Mouse (Mus musculus) heart, postnatal 25 days (tissue): ENCODE measurements at regions not wholly inside any gene's neighbourhood (a gene's known extent, or its start where the extent isn't known, plus 50 kb on each side); places are given as distances from the start of the nearest gene placed in this dataset.

ENCODE experiments used
- DNase-seq: peaks from one replicate; pipeline ENCODE4 v3.0.0; 2022; ENCODE audit warnings: low spot score
- intact Hi-C: fragments of 180-260 bp; cut with DNase I; formaldehyde crosslinking; loops from one replicate; pipeline ENCODE4 v1.15.1; 2025

DNA sequence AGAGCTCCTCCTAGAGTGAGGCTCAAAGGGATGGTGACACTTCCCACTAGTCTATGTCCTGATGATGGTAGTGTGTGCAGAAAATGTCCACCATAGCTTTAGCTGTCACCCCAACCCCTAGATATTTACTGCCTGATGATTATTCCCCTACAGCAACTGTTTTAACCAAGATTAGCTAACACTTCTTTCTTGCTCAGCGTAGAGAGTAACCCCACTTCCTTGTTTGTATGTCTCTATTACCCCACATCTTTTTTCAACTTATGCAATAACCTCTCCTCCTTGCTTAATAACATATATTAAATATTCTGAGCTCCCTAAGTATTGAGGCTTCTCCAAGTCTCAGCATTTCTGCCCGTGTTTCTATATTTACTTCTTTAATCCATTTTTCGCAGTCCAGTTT lies 404.2 kb upstream of the Cntn3 start:
- intact Hi-C loops = no loop called here
- DNase-seq = no peak

DNA sequence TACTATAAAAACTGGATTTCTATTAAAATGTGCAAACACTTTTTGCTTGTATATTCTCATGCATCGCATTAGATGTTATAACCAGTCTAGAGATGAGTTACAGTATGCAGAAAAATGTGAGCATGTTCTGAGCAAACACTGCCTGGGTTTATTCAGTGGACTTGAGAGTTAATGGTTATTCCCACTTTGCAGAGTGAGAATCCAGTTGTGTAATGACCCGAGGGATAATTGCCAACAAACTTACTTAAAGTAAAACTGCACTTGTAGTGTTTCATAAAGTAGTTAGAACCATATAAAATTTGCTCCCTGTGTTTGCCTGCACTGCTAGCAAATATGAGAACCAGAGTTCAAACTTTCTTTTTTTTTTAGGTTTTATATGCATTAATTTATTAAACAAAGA lies 450.4 kb upstream of the Cntn3 start:
- no peak for DNase-seq
- intact Hi-C loops = no loop called here

DNA sequence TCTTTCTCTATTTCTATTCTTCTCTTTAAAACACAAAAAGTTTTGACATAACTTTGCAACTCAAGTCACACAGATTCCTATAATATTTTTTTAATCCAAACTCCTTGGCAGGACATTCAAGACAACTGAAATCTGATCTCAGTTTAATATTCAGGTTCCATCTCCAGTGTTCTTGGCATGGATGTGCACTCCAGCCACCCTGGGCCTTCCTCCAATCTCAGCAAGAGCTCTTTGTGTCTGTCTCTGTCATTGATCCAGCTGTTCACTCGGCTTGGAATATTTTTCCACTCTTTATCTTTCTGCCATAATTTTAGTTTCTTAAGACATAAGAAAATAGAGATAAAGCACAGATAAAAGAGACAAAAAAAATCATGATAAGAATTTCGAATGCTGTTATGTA lies 451.1 kb upstream of the Cntn3 start:
- DNase-seq = no peak
- intact Hi-C loops = no loop called here

DNA sequence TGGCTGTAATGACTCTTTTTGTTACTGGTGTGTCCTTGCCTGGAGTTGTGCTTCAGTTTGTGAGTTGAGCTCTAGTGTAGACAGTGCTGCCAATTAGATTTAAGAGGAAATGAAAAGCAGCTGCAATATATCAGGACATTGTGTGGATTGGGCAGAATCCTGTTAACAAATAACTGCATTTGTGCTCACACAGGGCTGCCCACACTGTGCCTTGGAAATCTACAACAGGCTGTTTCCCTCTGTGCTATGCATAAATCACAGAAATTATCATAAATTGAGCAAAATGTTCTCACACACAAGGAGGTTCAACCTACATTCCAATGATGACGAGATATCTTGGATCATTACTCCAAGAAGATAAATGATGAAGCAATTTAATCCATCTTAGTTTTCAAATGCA lies 455.2 kb upstream of the Cntn3 start:
- no peak for DNase-seq
- intact Hi-C loops = no loop called here

DNA sequence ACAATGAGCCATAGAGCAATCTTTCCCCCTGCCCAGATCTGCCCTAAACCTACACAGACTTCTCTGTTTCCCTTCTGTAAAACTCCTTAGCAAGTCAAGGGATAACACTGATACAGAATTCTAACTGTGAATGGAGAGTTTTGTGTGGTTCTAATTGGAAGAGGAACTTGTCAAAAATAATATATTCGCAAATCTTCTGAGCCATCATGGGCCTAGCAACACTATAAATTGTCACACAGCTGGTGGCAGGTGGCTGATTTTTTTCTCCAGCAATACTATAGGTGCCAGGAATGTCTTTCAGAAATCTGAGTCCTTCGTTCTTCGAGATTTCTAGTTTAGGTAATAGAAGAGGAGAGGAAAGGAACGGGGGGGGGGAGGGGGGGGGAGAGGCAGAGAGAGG lies 460.5 kb upstream of the Cntn3 start:
- DNase-seq = no peak
- intact Hi-C loops = no loop called here

DNA sequence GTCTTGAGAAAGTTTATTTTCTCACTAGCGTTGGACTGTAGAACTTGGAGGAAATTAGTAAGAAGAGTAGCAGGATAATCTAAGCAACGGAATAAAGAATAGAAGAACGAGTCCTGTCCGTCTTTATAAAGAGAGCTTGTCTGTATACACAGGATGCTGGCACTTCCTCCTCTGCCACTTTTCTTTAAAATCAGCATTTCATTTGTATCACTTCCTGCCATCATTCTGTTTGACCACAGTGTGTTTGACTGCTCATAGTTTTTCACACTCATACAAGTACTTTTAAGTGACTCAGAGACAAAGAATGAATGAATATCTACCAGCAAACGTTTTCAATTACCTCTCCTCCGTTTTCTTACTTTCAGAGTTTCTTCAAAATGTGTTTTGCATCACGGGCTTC lies 461.0 kb upstream of the Cntn3 start:
- intact Hi-C loops = no loop called here
- DNase-seq = no peak

DNA sequence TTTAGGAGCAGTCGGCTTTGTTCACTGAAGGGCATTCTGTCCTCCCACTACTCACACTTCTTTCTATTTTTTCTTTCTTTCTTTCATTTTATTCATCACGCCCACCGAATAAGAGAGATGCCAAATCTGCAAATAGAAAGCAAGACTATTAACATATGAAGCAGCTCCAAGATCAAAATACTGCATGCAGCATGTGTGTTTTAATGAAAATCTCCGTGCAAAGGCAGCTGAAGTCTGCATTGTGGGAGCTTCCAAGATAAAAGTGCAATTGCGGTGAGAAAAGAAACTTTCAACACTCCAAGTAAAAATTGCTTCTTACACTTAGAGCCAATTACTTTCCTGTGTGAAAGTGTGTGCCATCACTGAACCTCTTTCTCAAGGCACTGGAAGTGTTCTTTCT lies 449.8 kb upstream of the Chl1 start:
- no peak for DNase-seq
- intact Hi-C loops = no loop called here

DNA sequence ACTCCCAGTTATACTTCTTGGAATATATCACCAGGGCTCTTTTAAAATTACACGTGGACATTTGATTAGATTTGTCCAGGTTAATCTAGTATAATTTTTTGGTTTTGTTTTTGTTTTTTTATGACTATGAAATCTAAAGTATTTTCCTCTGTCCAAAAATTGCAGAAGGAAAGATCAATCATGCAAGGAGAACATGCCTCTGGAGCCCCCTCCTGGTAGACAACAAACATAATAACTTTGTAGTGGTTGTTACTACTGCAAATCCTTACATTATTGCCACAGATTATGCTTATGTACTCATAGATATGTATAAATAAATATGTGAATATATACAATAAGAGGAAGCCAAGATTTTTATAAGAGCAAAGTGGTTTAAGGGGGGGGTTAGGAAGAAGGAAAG lies 404.2 kb upstream of the Chl1 start:
- DNase-seq = no peak
- intact Hi-C loops = no loop called here

DNA sequence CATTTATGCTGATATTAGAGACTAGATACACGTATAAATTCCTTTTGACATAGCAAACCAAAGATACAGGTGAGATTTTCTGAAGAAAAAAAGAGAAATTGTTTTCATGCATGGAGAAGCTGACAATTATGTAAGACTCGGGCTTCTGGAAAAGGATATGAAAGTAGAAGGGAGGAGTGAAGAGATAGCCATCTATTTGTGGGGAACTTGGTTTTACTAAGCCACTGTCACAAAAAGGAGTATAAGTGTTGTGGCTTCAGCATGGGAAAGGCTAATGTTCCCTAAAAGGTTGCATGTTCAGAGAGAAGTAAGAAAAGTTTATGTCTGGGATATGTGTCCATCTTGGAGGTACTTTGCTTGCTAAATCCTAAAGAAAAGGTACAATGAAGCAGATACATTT lies 390.8 kb upstream of the Chl1 start:
- intact Hi-C loops = no loop called here

DNA sequence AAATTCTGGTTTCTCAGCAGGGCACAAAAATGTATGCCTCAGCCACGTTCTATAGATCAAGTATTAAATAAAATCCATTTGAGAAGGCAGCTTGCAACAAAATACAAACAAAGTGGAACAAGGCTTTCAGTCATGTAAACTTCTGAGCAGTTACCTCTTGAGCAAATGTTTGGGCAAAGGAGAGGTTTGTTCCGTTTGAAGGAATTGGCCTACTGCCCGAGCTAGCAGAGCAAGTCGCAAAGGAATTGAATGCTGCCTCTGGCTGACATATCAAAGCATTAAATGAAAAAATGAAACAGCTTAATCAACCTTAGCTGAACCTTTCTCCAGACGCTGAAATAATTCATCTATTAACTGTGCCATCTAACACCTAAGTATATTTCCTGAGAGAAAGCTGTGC lies 369.5 kb upstream of the Chl1 start:
- intact Hi-C loops = no loop called here

More for the DNA sequence above, 390.8 kb upstream of the Chl1 start:
- DNase-seq = no peak

DNA sequence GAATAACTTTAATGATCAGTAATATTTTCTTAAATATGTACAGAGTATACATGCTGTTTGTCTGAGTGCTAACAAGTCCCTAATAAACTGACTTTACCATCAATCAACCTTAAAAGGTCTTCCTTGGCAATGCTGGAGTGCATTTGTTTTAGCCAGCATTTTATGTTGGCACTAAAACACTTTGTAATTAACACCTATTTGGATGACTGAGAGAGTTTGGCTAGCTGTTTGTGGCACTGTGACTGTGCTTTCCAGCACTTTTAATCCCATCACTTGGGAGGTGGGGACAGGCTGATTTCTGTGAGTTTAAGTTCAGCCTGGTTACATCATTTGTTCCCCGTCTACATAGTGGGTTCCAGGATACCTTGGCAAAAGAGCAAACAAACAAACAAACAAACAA lies 332.5 kb upstream of the Chl1 start:
- DNase-seq = no peak
- intact Hi-C loops = no loop called here

More for the DNA sequence above, 369.5 kb upstream of the Chl1 start:
- no peak for DNase-seq

DNA sequence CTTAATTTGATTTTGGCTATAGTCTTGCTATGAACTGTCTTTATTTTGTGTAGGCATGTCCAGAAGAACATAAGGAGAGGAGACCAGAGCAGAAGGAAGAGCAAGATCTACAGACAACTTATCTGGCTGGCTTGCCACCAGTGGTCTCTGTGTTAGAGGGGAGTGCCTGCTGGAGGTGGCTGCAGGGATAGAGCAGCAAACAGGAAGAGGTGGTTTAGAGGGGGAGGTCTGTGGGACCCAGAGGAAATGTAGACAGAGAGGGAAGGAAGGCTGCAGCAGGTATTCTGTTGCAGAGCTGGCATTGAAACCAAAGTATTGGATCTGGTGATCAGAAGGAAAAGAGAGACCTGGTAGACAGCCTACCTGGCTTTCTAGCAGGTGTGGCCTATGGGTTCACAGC lies 327.0 kb upstream of the Chl1 start:
- intact Hi-C loops = no loop called here
- no peak for DNase-seq

DNA sequence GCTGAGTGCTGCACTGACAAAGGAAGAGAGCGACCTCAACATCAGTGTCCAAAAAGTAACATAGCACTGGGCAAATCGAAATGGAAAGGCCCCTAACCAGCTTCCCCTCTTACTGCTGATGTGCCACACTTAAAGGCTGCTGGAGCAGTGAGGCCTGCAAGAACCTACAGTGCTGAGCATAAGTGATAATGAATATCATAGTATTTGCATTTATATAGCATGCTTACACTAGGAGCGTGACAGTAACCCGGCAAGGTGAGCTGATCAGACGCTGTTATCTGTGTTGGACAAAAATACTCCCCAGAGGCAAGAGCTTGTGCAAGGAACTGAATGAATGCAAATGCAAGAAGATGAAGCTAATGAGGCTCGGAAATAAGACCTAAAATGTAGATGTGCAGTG lies 313.5 kb upstream of the Chl1 start:
- intact Hi-C loops = no loop called here
- no peak for DNase-seq

DNA sequence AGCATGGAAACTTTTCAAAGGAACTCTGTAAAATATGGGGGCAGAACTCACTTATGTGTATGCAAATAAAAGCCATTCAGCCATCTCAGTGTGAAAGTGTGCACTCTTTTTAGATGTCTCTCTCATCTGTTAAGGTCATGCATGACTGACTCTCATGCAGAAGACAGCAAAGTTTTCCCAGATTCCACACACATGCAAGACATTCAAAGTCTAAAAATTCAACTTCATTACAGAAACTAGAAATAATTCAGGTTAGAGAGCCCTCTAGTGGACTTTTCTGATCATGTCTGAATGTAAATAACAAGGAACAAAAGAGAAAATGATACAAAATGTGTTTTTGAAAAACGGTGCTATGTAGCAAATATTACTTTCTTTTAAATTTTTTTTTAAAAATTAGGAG lies 308.8 kb upstream of the Chl1 start:
- intact Hi-C loops = no loop called here
- no peak for DNase-seq

DNA sequence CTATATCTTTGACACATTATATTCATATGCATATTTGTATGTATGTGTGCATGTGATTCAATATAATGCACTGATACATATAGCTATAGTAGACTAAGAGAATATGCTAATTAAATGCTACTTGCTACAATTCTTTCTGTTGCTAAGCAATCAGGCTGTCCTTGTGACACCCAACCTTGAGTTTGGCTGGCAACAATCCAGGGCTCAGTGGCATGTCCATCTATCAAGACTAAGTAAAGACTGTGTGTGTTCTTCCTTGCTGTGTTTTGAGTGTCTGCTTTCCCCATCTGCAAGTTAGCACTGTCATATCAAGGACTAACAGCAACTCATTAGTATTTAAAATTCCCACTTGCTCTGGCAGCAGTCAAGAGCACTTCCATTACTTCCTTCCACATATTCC lies 301.2 kb upstream of the Chl1 start:
- DNase-seq = no peak
- intact Hi-C loops = no loop called here

DNA sequence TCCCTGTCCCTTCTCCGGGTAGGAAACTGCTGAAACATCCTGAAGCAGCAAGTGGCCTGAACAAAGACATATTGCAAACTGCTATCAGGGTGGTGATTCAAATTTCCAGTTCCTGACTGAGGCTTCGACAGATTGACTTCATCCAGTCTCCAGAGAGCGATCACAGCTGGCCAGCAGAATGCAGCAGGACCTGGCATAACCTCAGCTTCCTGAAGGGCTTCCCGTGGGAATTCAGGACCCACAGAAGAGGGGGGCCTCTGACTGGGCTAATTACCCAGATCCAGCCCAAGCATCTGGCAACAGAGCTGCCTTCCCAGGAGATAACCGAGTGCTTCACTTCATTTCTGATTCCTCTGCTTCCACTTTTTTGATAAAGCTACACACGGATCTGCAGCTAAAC lies 297.2 kb upstream of the Chl1 start:
- peak; percentile 7 for DNase-seq
- intact Hi-C loops = no loop called here

DNA sequence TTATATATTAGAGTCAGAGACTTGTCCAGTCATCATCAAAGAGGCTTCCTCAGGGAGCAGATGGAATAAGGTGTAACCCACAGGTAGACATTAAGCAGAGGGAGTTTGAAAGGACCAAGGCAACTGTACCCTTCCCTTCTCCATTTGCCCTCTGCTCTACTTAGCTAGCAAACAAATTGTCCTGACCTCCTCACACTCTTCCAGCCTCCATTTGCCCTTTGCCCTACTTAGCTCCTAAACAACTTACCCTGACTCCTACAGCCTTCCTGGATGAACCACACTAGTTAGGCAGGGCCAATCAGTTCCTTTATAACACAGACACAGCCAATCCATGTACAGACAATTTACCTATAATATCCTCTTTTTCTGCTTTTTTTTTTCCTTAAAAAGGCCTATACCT lies 273.5 kb upstream of the Chl1 start:
- intact Hi-C loops = no loop called here
- no peak for DNase-seq

DNA sequence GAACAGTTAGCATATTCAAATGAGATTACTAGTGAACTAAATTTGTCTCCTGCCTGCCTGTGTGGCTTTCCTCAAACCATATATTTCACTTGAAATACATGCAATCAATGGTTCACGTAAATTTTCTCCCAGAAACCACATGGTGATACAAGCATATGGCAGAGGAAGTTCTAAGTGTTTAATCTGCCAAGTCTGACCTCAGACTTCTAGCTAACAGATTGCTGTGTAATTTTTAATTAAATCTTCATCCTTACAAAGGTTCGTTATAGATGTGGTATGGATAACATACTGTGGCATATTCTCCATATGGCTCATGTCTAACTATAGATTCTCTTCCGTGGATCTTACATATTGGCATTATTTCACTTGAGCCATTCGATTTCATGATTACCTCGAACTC lies 241.4 kb upstream of the Chl1 start:
- DNase-seq = no peak
- intact Hi-C loops = no loop called here

DNA sequence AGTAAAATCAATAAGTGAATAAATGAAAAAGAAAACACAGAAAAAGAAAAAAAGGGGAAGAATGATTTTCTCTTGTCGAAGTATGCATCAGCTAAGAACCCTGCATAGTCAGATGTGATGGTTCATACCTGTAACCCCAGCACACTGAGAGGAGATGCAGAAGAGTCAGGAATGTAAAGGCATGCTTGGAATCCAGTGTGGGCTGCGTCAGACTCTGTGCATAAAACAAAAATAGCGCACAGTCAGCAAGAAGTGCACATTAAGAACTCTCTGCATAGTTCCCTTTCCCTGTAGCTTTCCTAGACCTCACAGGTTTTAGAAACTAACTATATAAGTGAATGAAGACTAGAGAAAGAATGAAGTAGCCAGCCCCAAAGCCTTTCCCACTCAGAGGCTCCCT lies 238.2 kb upstream of the Chl1 start:
- no peak for DNase-seq
- intact Hi-C loops = no loop called here

DNA sequence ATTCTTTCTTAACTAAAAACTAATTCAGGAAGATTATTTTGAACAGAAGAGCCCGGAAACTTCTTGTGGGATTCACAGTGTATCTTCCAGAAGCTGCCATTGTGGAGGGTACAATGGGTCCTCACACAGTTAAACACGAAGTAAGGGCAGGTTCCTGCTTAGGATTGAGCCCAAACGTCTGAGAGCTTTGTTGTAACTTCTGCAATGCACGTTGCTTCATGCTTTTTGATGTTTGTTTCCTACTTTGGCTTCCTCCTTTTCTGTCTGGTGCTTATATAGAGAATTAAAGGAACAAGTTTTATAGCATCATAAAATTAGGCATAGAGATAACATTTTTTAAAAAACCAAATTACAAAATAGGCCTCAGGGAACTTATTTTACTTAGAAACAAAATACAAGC lies 235.3 kb upstream of the Chl1 start:
- intact Hi-C loops = no loop called here

DNA sequence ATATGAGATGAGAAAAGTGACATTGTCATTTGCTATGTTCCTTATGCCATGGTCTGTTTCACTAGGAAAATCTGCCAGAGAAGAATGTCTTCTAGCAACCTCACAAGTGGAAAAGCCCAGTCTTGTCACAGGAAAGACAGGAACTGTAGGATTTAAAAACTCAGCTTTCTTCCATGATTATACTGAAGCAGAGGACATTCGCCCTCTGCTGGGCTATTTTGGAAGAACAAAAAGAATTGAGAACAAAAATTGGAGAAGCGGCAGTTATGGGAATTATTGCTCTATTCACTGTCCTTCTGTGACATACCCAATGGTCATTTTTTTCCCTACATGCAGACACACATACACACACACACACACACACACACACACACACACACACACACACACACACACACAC lies 234.9 kb upstream of the Chl1 start:
- intact Hi-C loops = no loop called here
- no peak for DNase-seq

More for the DNA sequence above, 235.3 kb upstream of the Chl1 start:
- DNase-seq = no peak

DNA sequence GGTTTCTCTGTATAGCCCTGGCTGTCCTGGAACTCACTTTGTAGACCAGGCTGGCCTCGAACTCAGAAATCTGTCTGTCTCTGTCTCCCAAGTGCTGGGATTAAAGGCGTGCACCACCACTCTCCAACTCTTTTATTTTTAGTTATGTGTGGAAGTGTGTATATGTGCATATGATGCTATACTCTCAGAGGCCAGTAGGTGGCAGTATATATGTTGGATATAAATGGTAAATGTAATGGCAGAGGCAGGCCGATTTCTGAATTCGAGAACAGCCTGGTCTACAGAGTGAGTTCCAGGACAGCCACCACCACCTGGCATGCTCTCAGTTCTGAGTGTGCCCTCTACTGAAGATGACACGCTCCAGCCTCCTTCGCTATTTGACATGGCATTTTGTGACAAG lies 214.4 kb upstream of the Chl1 start:
- DNase-seq = no peak
- intact Hi-C loops = no loop called here
